Mouse (Mus musculus): Measurements from ENCODE around the gene C2cd4d. TPM values are rescaled to one million over a fixed set of nuclear protein-coding genes. Genes with fewer than 3 reads are reported as not detected.

Gene C2cd4d
- polyA plus RNA-seq, 1 experiment from 2014 or later: 0.34 TPM

- Histone ChIP-seq H3K9ac (replicated peaks) (peak overlapping the region; percentile 35; the same call in 1 of the 2 replicates), H3K4me1 (ENCODE audit: insufficient read depth) (peaks cover 12% of the 10 kb centered on the region), H3K27ac (ENCODE audit: low read depth) (0 out of 2 replicates have a peak overlapping the region, but pooled peaks have one; percentile 11), H3K27me3 (ENCODE audit: insufficient read depth, low read length) (no peaks in the 10 kb centered on the region), H3K9me3 (ENCODE audit: low read length) (no peaks in the 10 kb centered on the region), H3K4me3 (ENCODE audit: low read depth, low read length) (peak overlapping the region; percentile 53), H3K4me2 (ENCODE audit: low read depth, low read length) (peak overlapping the region; percentile 86), H3K36me3 (replicated peaks; ENCODE audit: insufficient read depth, low read length) (no peaks in the 10 kb centered on the region)
- 9% methylated on average over 25 of the region's 25 CpGs for WGBS (ENCODE audit: insufficient replicate concordance)
- TF ChIP-seq EP300 (IDR thresholded peaks at IDR 0.05; ENCODE audit: low read depth): no peak
- no peak for TF ChIP-seq CTCF (IDR thresholded peaks at IDR 0.05; ENCODE audit: low read depth)
- DNase-seq (no peak), ATAC-seq (peak; percentile 43)
Measured at GRCm38 (mm10) chr3:94412530-94412929, 50.3 kb downstream of the C2cd4d start.

DNA sequence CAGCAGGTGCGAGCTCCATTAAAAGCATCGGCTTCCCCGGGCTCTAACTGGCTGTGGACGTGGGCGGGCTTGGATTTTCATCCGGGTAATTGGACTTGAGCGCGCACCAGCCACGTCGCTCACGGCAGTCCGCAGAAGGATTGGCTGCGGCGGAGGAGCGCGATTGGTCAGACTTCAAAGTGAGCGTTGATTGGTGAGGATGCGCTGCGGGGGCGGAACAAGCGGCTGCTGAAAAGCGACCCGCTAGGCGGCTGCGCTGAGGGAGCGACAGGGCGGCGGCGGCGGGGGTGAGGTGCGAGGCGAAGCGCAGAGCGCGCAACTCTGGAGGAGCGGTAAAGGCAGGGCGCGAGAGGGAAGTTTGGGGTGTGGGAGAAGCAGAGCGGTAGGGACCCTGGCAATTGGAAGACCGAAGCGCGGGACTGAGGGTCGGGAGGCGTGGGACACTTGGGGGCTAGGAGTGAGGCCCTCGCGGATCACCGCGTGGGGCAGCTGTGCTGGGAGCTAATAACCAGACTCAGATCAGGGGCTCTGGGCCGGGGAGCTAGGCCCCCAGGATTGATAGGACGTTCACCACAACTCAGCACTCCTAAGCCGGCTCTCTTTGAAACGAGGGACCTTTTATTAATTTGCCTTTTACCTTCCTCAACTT, 50.9 kb downstream of the C2cd4d start, which contains the start of gene Tdrkh:
Tdrkh (plus strand) TSS at position 243 of the 649 bp plus-strand sequence.
- Histone ChIP-seq H3K36me3 (replicated peaks; ENCODE audit: insufficient read depth, low read length) (no peaks in the 10 kb centered on the region), H3K9me3 (ENCODE audit: low read length) (no peaks in the 10 kb centered on the region), H3K4me2 (ENCODE audit: low read depth, low read length) (peak within 1 kb of the TSS; percentile 86), H3K27me3 (ENCODE audit: insufficient read depth, low read length) (no peaks in the 10 kb centered on the region), H3K27ac (ENCODE audit: low read depth) (0 out of 2 replicates have a peak within 1 kb of the TSS, but pooled peaks have one; percentile 11), H3K4me3 (ENCODE audit: low read depth, low read length) (peak within 1 kb of the TSS; percentile 53), H3K9ac (replicated peaks) (peak within 1 kb of the TSS; percentile 35; the same call in 1 of the 2 replicates), H3K4me1 (ENCODE audit: insufficient read depth) (peaks cover 12% of the 10 kb centered on the region)
- TF ChIP-seq CTCF (IDR thresholded peaks at IDR 0.05; ENCODE audit: low read depth) (peak; percentile 24; the same call in 1 of the 2 replicates), EP300 (IDR thresholded peaks at IDR 0.05; ENCODE audit: low read depth) (no peak)
- DNase-seq (peak; percentile 91), ATAC-seq (peak; percentile 100)
- 8% methylated on average over 52 of the region's 52 CpGs for WGBS (ENCODE audit: insufficient replicate concordance)

Other genes with a start within 250 kb of the C2cd4d start
- not detected in 2 replicates for gene Gm10696, start 184.2 kb upstream of the C2cd4d start, polyA plus RNA-seq (2015; fragmentation: Nextera tagmentation; extraction: Ambion mirVana)
- gene Gm5286, start 165.7 kb upstream of the C2cd4d start, polyA plus RNA-seq (2015; fragmentation: Nextera tagmentation; extraction: Ambion mirVana): not detected in 2 replicates
- gene Gm4778, start 98.4 kb upstream of the C2cd4d start, polyA plus RNA-seq (2015; fragmentation: Nextera tagmentation; extraction: Ambion mirVana): not detected in 2 replicates
- 15.6 and 16.3 TPM in 2 replicates for gene Them4, start 52.3 kb upstream of the C2cd4d start, polyA plus RNA-seq (2015; fragmentation: Nextera tagmentation; extraction: Ambion mirVana)
- not detected in 2 replicates for gene Them5, start 20.3 kb upstream of the C2cd4d start, polyA plus RNA-seq (2015; fragmentation: Nextera tagmentation; extraction: Ambion mirVana)
- gene Rorc, start 10.4 kb downstream of the C2cd4d start, polyA plus RNA-seq (2015; fragmentation: Nextera tagmentation; extraction: Ambion mirVana): 5.4 and 6.6 TPM in 2 replicates
- 0.38 and 0.46 TPM in 2 replicates for gene Lingo4, start 36.1 kb downstream of the C2cd4d start, polyA plus RNA-seq (2015; fragmentation: Nextera tagmentation; extraction: Ambion mirVana)
- gene Tdrkh, start 50.8 kb downstream of the C2cd4d start, polyA plus RNA-seq (2015; fragmentation: Nextera tagmentation; extraction: Ambion mirVana): 7.1 and 7.7 TPM in 2 replicates
- 27.4 and 28.7 TPM in 2 replicates for gene Mrpl9, start 80.9 kb downstream of the C2cd4d start, polyA plus RNA-seq (2015; fragmentation: Nextera tagmentation; extraction: Ambion mirVana)
- 0.15 and 0.38 TPM in 2 replicates for gene Oaz3, start 81.5 kb downstream of the C2cd4d start, polyA plus RNA-seq (2015; fragmentation: Nextera tagmentation; extraction: Ambion mirVana)
- gene Celf3, start 115.9 kb downstream of the C2cd4d start, polyA plus RNA-seq (2015; fragmentation: Nextera tagmentation; extraction: Ambion mirVana): 0.04 and 0.06 TPM in 2 replicates
- gene Riiad1, start 117.9 kb downstream of the C2cd4d start, polyA plus RNA-seq (2015; fragmentation: Nextera tagmentation; extraction: Ambion mirVana): 0.34 TPM in 1 of 2 replicates, not detected in the other
- gene Snx27, start 220.3 kb downstream of the C2cd4d start, polyA plus RNA-seq (2015; fragmentation: Nextera tagmentation; extraction: Ambion mirVana): 9.9 and 10.1 TPM in 2 replicates

Data from liver, postnatal 0 days (tissue).